Mouse (Mus musculus) erythroblast, embryonic 14.5 days (primary cell): ENCODE measurements around the gene Cldn5.

Source experiments
- GATA1 ChIP-seq: IDR thresholded peaks from 2 replicates; pipeline ENCODE4 v1.6.1; 2012; ENCODE audit warnings: low read length, inconsistent platforms, mixed read lengths
- TAL1 ChIP-seq: IDR thresholded peaks from 3 replicates; pipeline ENCODE4 v1.6.1; 2012; ENCODE audit warnings: low read length, inconsistent platforms, mixed read lengths

- TF ChIP-seq GATA1 (no peak), TAL1 (no peak)
Measured at GRCm38 (mm10) chr16:18785025-18785424, 8.4 kb downstream of the Cldn5 start.
